Comparison of ENCODE assay signal across 23 mouse cellular contexts in genomic region chr10:123341280-123341679, GRCm38 (mm10).
DNase-seq lines count a peak whose midpoint lies in the region; ATAC-seq lines count a peak whose summit lies in the region.
"Had no signal": no experiment of that assay in that cellular context is flagged by ENCODE, and none has a peak within 500 bp of the region (broad histone marks: within the 10 kb centered on the region; RNA-seq: fewer than 3 reads in every experiment).

No protein-coding gene starts in this region.

- H3K4me3 ChIP-seq in embryonic facial prominence, embryonic 11.5 days (ENCODE audit: low read depth, low read length) = no peak overlapping the region
- no peak overlapping the region for H3K4me3 ChIP-seq in embryonic facial prominence, embryonic 10.5 days
- no peak overlapping the region for H3K4me3 ChIP-seq in intestine, embryonic 14.5 days (ENCODE audit: low read depth, low read length)
- no peak overlapping the region for H3K4me3 ChIP-seq in intestine, embryonic 15.5 days (replicated peaks)
- H3K4me3 ChIP-seq: forebrain, embryonic 10.5 days; forebrain, embryonic 13.5 days; hindbrain, embryonic 12.5 days; hindbrain, embryonic 15.5 days had no signal

- no peaks in the 10 kb centered on the region for H3K4me1 ChIP-seq in embryonic facial prominence, embryonic 11.5 days (ENCODE audit: control insufficient read depth, insufficient read depth, low read length)
- H3K4me1 ChIP-seq in embryonic facial prominence, embryonic 10.5 days = no peaks in the 10 kb centered on the region
- no peaks in the 10 kb centered on the region for H3K4me1 ChIP-seq in intestine, embryonic 14.5 days (replicated peaks; ENCODE audit: control insufficient read depth, insufficient read depth, low read length)
- H3K4me1 ChIP-seq in intestine, embryonic 15.5 days (replicated peaks) = no peaks in the 10 kb centered on the region
- H3K4me1 ChIP-seq: hindbrain, embryonic 12.5 days had no signal

- no peak overlapping the region for H3K9ac ChIP-seq in embryonic facial prominence, embryonic 11.5 days (replicated peaks; ENCODE audit: low read length)
- H3K9ac ChIP-seq in intestine, embryonic 14.5 days (ENCODE audit: low read length) = no peak overlapping the region
- H3K9ac ChIP-seq in intestine, embryonic 15.5 days = no peak overlapping the region
- H3K9ac ChIP-seq: forebrain, embryonic 13.5 days; hindbrain, embryonic 12.5 days; hindbrain, embryonic 15.5 days had no signal

- 0 out of 2 replicates have a peak, but pooled peaks have one; percentile 67 for ATAC-seq in embryonic facial prominence, embryonic 11.5 days (replicated peaks; ENCODE audit: insufficient number of reproducible peaks, low FRiP score, low TSS enrichment, low read depth)
- no peak for ATAC-seq in intestine, embryonic 14.5 days (replicated peaks; ENCODE audit: low FRiP score, low TSS enrichment, low read depth)
- no peak for ATAC-seq in intestine, embryonic 15.5 days
- ATAC-seq: activated CD4-positive, CD25-positive, alpha-beta regulatory T cell, adult 4 months; CD4-positive, CD25-positive, alpha-beta regulatory T cell, adult 4 months; forebrain, embryonic 13.5 days; forebrain, embryonic 16.5 days; intestine, embryonic 16.5 days had no signal

- no peak overlapping the region for H3K4me2 ChIP-seq in embryonic facial prominence, embryonic 11.5 days (ENCODE audit: low read depth, low read length)
- H3K4me2 ChIP-seq in intestine, embryonic 14.5 days (ENCODE audit: low read length) = no peak overlapping the region
- H3K4me2 ChIP-seq in intestine, embryonic 15.5 days (replicated peaks) = no peak overlapping the region
- H3K4me2 ChIP-seq: forebrain, embryonic 13.5 days; hindbrain, embryonic 12.5 days; hindbrain, embryonic 15.5 days had no signal

- DNase-seq in embryonic facial prominence, embryonic 11.5 days (ENCODE audit: low spot score) = peak; percentile 20
- DNase-seq in embryonic facial prominence, embryonic 10.5 days (ENCODE audit: low spot score) = no peak
- DNase-seq in intestine, embryonic 14.5 days (ENCODE audit: low spot score) = peak; percentile 43
- DNase-seq in 3T3-L1 (ENCODE audit: low read depth, low spot score) = peak; percentile 5
- peak; percentile 33 for DNase-seq in retina, embryonic 14.5 days (ENCODE audit: low spot score)
- no peak for DNase-seq in urinary bladder, postnatal 4 days (ENCODE audit: low spot score in 2 of 2)
- DNase-seq: adrenal gland, adult 8-10 months; adrenal gland, postnatal 25 days; cerebellum, adult 11-12 months; cerebellum, adult 8-10 months; cerebellum, postnatal 10 days; cerebellum, postnatal 36 days; gastrocnemius, postnatal 10 days; gastrocnemius, postnatal 36 days had no signal

- 68% methylated on average over 5 of the region's 5 CpGs for WGBS in embryonic facial prominence, embryonic 11.5 days
- 76% methylated on average over 5 of the region's 5 CpGs for WGBS in embryonic facial prominence, embryonic 10.5 days
- WGBS in intestine, embryonic 14.5 days = 66% methylated on average over 5 of the region's 5 CpGs
- WGBS in intestine, embryonic 15.5 days = 67% methylated on average over 5 of the region's 5 CpGs

- H3K27ac ChIP-seq in embryonic facial prominence, embryonic 11.5 days (replicated peaks; ENCODE audit: low read depth, low read length) = no peak overlapping the region
- H3K27ac ChIP-seq in embryonic facial prominence, embryonic 10.5 days (replicated peaks) = no peak overlapping the region
- no peak overlapping the region for H3K27ac ChIP-seq in intestine, embryonic 14.5 days (ENCODE audit: low read depth)
- H3K27ac ChIP-seq in intestine, embryonic 15.5 days = no peak overlapping the region
- H3K27ac ChIP-seq: forebrain, embryonic 10.5 days; forebrain, embryonic 13.5 days; hindbrain, embryonic 12.5 days; hindbrain, embryonic 15.5 days had no signal

- no peaks in the 10 kb centered on the region for H3K9me3 ChIP-seq in embryonic facial prominence, embryonic 11.5 days (replicated peaks; ENCODE audit: control insufficient read depth, low read length)
- H3K9me3 ChIP-seq in embryonic facial prominence, embryonic 10.5 days = no peaks in the 10 kb centered on the region
- H3K9me3 ChIP-seq in intestine, embryonic 14.5 days (ENCODE audit: control insufficient read depth, low read length) = no peaks in the 10 kb centered on the region
- no peaks in the 10 kb centered on the region for H3K9me3 ChIP-seq in intestine, embryonic 15.5 days
- H3K9me3 ChIP-seq: forebrain, embryonic 10.5 days; forebrain, embryonic 13.5 days; hindbrain, embryonic 12.5 days; hindbrain, embryonic 15.5 days had no signal

- H3K36me3 ChIP-seq in embryonic facial prominence, embryonic 11.5 days (replicated peaks; ENCODE audit: control insufficient read depth, insufficient read depth, low read depth, low read length) = no peaks in the 10 kb centered on the region
- no peaks in the 10 kb centered on the region for H3K36me3 ChIP-seq in embryonic facial prominence, embryonic 10.5 days (replicated peaks)
- no peaks in the 10 kb centered on the region for H3K36me3 ChIP-seq in intestine, embryonic 14.5 days (ENCODE audit: control insufficient read depth, insufficient read depth, low read length)
- H3K36me3 ChIP-seq in intestine, embryonic 15.5 days = no peaks in the 10 kb centered on the region
- H3K36me3 ChIP-seq: forebrain, embryonic 10.5 days; hindbrain, embryonic 12.5 days; hindbrain, embryonic 15.5 days had no signal

- no peaks in the 10 kb centered on the region for H3K27me3 ChIP-seq in embryonic facial prominence, embryonic 11.5 days (ENCODE audit: control insufficient read depth, insufficient read depth, low read length)
- no peaks in the 10 kb centered on the region for H3K27me3 ChIP-seq in embryonic facial prominence, embryonic 10.5 days (replicated peaks; ENCODE audit: low read depth, poor library complexity, severe bottlenecking)
- H3K27me3 ChIP-seq in intestine, embryonic 14.5 days (replicated peaks; ENCODE audit: control insufficient read depth, insufficient read depth, low read length) = no peaks in the 10 kb centered on the region
- no peaks in the 10 kb centered on the region for H3K27me3 ChIP-seq in intestine, embryonic 15.5 days (replicated peaks)
- H3K27me3 ChIP-seq: forebrain, embryonic 13.5 days; hindbrain, embryonic 12.5 days; hindbrain, embryonic 15.5 days had no signal

Comparison
In these comparisons a context has a peak if more than half of its experiments do, and no peak if none do; other contexts are left out.
1. DNase-seq: peak in embryonic facial prominence, embryonic 11.5 days (single experiment), intestine, embryonic 14.5 days (single experiment), 3T3-L1 (single experiment) and retina, embryonic 14.5 days (single experiment); none in embryonic facial prominence, embryonic 10.5 days (single experiment) and urinary bladder, postnatal 4 days (0 of 2).